Mouse (Mus musculus): ENCODE measurements around the gene Stpg3.

Gene Stpg3

DNA sequence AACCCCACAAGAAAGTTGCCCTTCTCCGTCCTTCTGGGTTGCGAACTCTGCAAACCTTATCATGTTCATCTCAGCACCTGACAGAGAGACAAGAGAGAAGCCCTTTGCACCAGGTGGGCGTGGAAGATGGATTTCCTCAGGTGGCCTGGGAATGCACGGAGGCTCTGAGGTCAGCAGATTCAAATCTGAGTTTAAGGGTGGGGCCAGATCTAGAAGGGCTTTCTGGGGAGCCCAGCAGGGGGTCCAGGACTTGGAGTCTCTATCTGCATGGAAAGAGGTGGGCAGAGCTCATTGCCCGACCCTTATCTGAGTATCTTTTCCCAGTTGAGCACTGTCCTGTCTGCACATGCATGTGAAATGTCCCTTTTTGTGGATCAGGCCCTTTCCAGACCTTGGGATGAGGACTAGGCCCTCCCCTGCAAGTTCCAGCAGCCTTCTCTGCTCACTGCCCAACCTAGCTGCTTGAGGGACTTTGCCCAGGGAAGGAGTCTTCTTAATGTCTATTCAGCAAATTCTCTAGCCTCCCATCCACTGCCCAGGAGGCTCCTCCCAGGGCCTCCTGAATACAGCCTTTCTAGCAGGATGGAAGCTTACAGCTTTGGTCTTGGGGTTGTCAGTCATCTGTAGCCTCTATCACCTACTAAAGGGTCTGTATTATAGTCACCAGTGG, 20.2 kb upstream of the Stpg3 start:
- DNase-seq, result no peak

DNA sequence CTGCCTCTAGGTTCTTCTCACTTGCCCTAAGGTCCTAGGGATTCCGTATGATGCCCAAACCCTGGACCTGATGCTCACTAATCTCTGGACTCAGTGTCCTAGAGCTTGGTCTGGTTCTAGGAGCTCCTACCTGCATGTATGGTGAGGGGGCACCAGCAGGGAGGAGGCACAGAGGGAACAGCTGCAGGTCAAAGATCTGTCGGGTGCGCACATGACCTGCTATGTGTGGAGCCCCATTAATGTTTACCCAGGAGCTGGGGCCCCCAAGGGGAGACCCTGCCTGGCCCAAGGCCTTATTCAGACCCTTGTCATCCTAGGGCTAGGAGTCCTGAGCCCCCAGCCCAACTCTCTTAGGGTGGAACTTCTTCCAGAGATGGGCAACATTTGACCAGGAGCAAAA, 19.6 kb upstream of the Stpg3 start, which contains the start of gene Slc34a3:
TSS of gene Slc34a3 (minus strand) at position 315 of the 400 bp plus-strand sequence.
- no peak for DNase-seq

DNA sequence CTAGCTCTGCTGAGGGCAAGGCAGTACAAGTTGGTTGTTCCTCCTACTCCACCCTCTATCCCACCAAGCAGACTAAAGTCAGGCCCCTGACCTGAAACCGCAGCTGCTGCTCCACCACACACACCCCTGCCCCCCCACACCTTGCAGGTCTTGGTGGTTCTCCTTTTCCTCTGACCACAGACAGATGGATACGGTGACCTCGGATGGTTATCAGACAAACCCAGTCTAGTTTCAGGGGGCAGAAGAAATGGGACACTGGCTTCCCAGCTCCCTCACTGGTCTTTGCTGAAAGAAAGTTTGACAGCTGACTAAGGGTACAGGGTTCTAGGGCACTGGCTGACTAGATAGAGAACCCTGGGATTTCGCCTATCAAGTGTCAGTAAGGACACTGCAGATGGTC, 19.0 kb upstream of the Stpg3 start:
- no peak for DNase-seq

- no peak for DNase-seq
Measured at GRCm38 (mm10) chr2:25231038-25231437, 16.6 kb upstream of the Stpg3 start.

- DNase-seq, result no peak
Measured at GRCm38 (mm10) chr2:25230581-25230980, 16.1 kb upstream of the Stpg3 start.

DNA sequence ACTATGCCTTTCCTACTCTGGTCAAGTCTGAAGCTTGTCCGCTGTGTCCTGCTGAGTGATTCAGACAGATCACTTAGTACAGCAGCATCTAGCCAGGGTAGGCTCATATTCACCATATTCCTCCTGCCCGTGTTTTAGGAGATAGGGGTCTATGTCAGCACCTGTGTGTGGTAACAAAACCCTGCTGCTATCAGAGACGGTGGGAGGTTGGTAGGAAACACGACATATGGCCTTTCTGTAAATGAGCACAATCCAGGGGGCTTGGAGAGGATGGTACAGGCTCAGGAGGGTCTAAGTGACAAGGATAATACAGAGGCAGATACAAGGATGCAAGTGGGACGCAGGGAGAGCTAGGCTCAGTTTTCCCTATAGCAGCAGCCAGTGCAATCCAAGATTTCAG, 15.1 kb upstream of the Stpg3 start:
- no peak for DNase-seq

GRCm38 (mm10) chr2:25228995-25229530, 14.6 kb upstream of the Stpg3 start:
- no peak for DNase-seq

DNA sequence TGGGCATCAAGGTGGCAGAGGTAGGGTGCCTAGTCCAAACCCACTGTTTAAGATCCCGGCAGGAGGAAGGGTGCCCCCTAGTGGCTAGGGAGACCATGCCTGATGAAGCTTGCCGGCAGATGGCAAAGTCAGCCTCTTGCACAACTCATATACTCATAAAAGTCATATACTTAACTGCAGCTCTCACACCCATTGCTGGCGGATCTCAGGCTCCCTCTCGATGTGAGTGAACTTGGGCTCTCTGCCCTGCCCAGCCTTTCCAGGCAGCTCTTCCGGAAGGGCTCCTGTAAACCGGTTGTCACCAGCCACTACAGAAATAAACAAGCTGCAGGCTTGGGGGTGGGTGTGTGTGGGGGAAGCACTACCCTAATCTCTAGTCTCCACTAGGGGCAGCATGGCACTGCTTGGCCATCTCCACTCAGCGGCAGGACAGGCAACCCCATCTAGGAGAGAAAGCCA, 14.0 kb upstream of the Stpg3 start:
- DNase-seq, result peak; percentile 88

DNA sequence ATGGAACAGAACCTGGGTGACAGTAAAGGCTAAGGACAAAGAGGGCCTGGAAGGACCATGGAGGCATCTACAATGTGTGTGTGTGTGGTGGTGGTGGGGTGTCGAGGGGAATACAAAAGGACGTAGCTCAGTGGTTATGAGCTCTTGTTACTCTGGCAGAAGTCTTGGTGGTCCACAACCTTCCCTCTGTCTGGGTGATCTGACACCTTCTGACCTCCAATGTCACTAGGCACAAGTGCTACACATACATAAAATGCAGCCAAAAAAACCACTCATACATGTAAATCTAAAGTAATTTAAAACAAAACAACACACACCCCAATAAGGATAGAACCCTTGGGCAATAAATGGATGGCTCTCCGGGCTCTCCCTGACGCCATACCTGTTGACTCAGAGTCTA, 13.0 kb upstream of the Stpg3 start:
- DNase-seq, result no peak

- DNase-seq, result peak; percentile 56
Measured at GRCm38 (mm10) chr2:25226864-25227263, 12.4 kb upstream of the Stpg3 start.

- DNase-seq, result no peak
Measured at GRCm38 (mm10) chr2:25225811-25226379, 11.5 kb upstream of the Stpg3 start.

DNA sequence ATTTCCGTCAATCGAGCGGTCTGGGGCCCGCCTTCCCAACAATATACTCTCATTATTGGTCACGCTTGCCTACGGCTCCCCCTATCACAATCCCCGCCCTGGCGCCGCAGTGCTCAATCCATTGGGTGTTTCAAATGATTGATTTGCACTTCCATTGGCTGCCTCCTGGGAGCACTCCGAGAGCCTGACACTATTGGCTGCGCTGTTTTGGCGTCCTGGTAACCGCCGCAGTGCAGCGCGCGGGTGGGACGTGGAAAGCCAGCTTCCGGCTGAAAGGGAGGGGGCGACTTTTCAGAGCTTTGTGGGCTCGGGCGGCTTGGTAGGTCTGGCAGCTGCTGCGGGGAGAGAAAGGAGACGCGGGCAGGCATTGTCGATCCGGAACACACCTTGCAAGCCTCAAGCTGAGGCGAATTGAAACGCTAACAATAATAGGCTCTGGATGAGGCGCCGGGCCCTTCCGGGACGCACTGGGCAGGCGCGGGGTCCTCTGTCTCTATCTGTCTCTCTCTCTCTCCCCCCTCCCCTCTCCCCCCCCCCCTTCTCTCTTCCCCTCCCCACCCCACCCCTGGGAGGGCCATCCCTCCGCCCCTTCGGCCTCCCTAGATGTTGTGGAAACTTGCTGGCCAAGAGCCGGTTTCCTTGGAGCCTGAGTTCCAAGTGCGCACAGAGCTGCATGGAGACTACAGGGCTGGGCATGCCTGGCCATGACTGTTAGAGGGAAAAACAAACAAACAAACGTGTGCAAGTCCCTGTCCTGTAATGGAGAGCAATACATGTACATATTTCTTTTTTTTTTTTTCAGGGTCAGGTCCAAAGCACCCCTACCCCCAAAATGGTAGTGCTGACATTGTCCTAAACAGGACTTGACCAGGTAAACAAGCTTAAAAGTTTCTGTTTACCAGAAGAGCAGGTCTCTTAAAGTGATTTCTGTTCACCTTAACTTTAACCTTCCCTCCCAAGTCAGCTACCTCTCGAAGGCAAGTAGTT, 10.6 kb upstream of the Stpg3 start:
- DNase-seq, result peak; percentile 100

DNA sequence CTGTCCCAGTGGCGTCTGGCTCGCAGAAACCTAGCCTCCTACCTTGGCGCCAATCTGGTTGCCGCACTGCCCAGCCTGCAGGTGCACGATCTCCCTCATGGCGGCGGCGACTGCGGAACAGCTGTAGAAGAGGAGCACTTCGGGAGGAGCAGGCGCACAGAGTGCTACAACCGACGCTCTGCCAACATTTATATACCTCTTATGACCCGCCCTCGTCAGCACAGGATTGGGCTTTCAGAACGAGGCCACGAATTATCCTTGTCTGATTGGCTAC, 10.0 kb upstream of the Stpg3 start, which contains the start of gene Tubb4b:
TSS of gene Tubb4b (minus strand) at position 211 of the 274 bp plus-strand sequence.
- DNase-seq, result no peak

DNA sequence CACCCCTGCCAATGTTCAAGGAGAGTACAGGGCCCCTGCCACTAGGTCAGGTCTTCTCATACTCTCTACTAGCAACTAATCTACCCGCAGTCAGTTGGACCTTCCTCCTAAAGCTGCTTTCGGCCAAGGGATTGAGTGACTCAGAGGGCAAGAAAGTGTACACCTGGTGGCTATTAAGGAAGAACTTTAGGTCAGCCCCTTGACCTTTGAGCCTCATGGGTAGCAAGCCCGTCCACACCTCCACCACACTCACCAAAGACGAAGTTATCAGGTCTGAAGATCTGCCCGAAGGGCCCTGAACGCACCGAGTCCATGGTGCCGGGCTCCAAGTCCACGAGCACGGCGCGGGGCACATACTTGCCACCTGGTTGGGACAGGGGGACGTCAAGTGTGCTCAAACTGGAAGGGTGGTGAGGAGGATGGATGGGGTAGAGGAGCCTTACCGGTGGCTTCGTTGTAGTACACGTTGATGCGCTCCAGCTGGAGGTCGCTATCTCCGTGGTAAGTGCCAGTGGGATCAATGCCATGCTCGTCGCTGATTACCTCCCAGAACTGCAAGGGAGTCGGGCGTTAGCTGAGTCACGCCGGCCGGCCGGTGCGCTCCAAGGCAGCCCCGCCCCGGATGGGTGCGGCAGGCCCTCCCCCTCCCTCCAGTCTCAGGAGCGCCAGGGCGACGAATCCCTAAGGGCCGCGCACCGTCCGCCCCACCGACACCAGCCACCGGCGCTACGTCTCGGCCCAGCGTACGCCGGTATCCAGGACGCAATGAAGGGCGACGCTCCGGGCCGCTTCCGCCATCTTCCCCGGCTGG, 9.4 kb upstream of the Stpg3 start:
- peak; percentile 82 for DNase-seq

- DNase-seq, result no peak
Measured at GRCm38 (mm10) chr2:25221331-25221772, 6.9 kb upstream of the Stpg3 start.

GRCm38 (mm10) chr2:25218445-25218844, 4.0 kb upstream of the Stpg3 start, which contains the start of gene Fam166a:
Gene Fam166a (plus strand): TSS chr2:25218745.
- DNase-seq, result no peak

GRCm38 (mm10) chr2:25217666-25218065, 3.2 kb upstream of the Stpg3 start:
- no peak for DNase-seq

- DNase-seq, result no peak
Measured at GRCm38 (mm10) chr2:25213266-25213865, 1.1 kb downstream of the Stpg3 start.

DNA sequence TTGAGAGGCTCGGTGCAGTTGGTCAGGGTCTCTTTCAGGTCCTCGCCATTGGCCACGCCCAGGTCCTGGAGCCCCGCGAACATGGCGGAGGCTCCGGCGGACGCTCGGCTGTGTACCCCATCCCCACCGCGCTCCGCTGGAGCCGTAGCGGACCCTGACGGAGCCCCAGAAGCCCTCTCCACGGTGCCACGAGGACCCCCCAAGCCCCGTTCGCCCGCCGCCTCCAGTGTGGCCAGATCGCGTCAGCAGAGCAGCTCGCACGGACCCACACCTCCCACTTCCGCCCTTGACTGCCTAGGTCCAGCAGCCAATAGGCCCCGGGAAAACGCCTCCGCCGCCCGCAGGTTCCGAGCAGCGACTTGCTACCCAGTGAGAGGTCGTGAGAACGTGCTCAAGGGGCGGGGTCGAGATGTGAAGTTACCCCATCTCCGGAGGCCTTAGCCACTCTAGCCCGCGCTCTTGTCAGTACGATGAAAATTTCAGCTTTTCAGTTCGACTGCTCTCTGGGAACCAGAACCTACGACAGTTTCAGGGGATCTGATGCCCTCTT, 3.2 kb downstream of the Stpg3 start, which contains the start of gene Nelfb:
TSS of gene Nelfb (minus strand) at position 369 of the 550 bp plus-strand sequence.
- DNase-seq, result peak; percentile 85

- DNase-seq, result no peak
Measured at GRCm38 (mm10) chr2:25210686-25211085, 3.8 kb downstream of the Stpg3 start.

DNA sequence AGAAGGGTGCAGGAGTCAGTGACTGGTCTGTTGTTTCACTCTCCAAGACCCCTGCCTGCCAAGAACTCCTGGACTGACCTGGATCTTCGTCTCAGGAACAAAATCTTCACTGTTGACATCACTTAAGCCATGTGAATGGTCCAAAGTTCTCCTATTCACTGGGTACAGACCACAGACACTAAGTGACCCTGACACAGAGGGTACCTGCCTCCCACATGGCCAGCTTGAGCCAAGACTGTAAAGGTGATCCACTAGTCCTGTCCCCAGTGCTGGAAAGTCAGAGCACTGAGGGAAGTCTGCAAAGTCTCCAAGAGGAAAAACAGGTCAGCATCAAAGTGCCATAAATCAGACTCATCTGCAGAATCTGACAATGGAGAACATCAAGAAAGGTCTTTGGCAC, 6.8 kb downstream of the Stpg3 start:
- DNase-seq, result no peak
